Mouse (Mus musculus): ENCODE results near the gene Lyplal1.

- TF ChIP-seq POLR2A (IDR thresholded peaks at IDR 0.05; ENCODE audit: low read depth, low read length) (no peak), CTCF (IDR thresholded peaks at IDR 0.05; ENCODE audit: extremely low read depth, insufficient read depth, insufficient read length, insufficient replicate concordance) (no peak)
These were observed 11.8 kb upstream of the Lyplal1 start for GRCm38 (mm10) chr1:186128940-186129339.

All from spleen, adult 2 months (tissue).